13 mouse cellular contexts compared by ENCODE assay signal in the genomic region with DNA sequence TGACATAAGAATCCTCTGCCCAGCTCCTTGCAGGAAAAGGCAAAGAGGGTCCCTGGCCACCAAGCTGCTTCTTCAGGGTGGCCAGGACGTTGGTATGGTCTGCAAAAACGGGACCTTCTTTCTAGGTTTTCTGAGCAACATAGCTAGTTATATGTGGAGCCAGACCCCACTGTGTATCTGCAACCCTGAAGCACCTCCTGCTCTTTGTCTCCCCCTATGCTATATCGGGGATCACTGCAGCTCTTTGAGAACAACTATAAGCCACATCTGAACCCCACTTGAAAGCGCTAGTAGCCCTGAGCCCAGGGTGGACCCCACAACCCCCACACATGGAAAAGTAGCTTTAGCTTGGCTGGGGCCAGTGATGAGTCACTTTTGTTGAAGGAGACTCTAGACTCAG.
A peak's percentile ranks its signal among the peaks of the same experiment; 100 is the strongest.
DNase-seq lines count a peak whose midpoint lies in the region; ATAC-seq and TF ChIP-seq lines count a peak whose summit lies in the region.
"Had no signal": no experiment of that assay in that cellular context is flagged by ENCODE, and none has a peak within 500 bp of the region (broad histone marks: within the 10 kb centered on the region; RNA-seq: fewer than 3 reads in every experiment).

No protein-coding gene starts in this region.

- H3K4me1 ChIP-seq in liver, postnatal 0 days (ENCODE audit: insufficient read depth): no peaks in the 10 kb centered on the region
- no peaks in the 10 kb centered on the region for H3K4me1 ChIP-seq in liver, embryonic 12.5 days

- intact Hi-C loops in gastrocnemius, adult 2 months (cut with DNase I): no loop called here

- no peaks in the 10 kb centered on the region for H3K9me3 ChIP-seq in liver, postnatal 0 days (ENCODE audit: low read length)
- H3K9me3 ChIP-seq in liver, embryonic 12.5 days (replicated peaks): no peaks in the 10 kb centered on the region

- WGBS in liver, postnatal 0 days (ENCODE audit: insufficient replicate concordance): 42% methylated on average over 4 of the region's 4 CpGs
- WGBS in liver, embryonic 12.5 days (ENCODE audit: insufficient replicate concordance): 50% methylated on average over 4 of the region's 4 CpGs

- DNase-seq in gastrocnemius, adult 2 months: no peak
- DNase-seq in gastrocnemius, postnatal 25 days: no peak
- DNase-seq in liver, postnatal 0 days: no peak
- peak; percentile 65 for DNase-seq in ES-CJ7 (ENCODE audit: low read depth, low spot score)
- DNase-seq in right cerebral cortex, adult 2 months (ENCODE audit: low spot score in 2 of 2): no peak
- DNase-seq in kidney, adult 18-20 months: no peak
- DNase-seq: cerebellum, adult 9-10 months; heart, postnatal 36 days; retina, postnatal 1 day; thymus, postnatal 14 days had no signal

- H3K27me3 ChIP-seq in liver, postnatal 0 days (ENCODE audit: insufficient read depth, low read length): 0 out of 2 replicates have a peak, but pooled peaks cover 9% of the 10 kb centered on the region
- H3K27me3 ChIP-seq in liver, embryonic 12.5 days (replicated peaks): peaks cover 15% of the 10 kb centered on the region

- no peak for TF ChIP-seq EP300 in liver, postnatal 0 days (IDR thresholded peaks at IDR 0.05; ENCODE audit: low read depth)

- no peak overlapping the region for H3K4me2 ChIP-seq in liver, postnatal 0 days (ENCODE audit: low read depth, low read length)
- H3K4me2 ChIP-seq in liver, embryonic 12.5 days: no peak overlapping the region
- H3K4me2 ChIP-seq: liver, embryonic 11.5 days had no signal

- H3K27ac ChIP-seq in gastrocnemius, adult 2 months: no peak overlapping the region
- H3K27ac ChIP-seq in liver, postnatal 0 days (ENCODE audit: low read depth): no peak overlapping the region
- H3K27ac ChIP-seq in liver, embryonic 12.5 days: no peak overlapping the region

- no peak for ATAC-seq in liver, postnatal 0 days
- no peak for ATAC-seq in liver, embryonic 12.5 days
- ATAC-seq in granulocyte monocyte progenitor cell, adult 5-6 weeks (replicated peaks; ENCODE audit: poor library complexity, severe bottlenecking): peak; percentile 41; the same call in 1 of the 2 replicates

- no peak overlapping the region for H3K4me3 ChIP-seq in gastrocnemius, adult 2 months
- H3K4me3 ChIP-seq in liver, postnatal 0 days (ENCODE audit: low read depth, low read length): no peak overlapping the region
- H3K4me3 ChIP-seq in liver, embryonic 12.5 days: no peak overlapping the region

- H3K36me3 ChIP-seq in liver, postnatal 0 days (replicated peaks; ENCODE audit: insufficient read depth, low read length): no peaks in the 10 kb centered on the region
- no peaks in the 10 kb centered on the region for H3K36me3 ChIP-seq in liver, embryonic 12.5 days

- TF ChIP-seq CTCF in gastrocnemius, adult 2 months (IDR thresholded peaks at IDR 0.05): peak; percentile 19; the same call in 1 of the 2 replicates
- TF ChIP-seq CTCF in liver, postnatal 0 days (IDR thresholded peaks at IDR 0.05; ENCODE audit: low read depth): peak; percentile 36; the same call in 1 of the 2 replicates

- no peak overlapping the region for H3K9ac ChIP-seq in liver, postnatal 0 days (replicated peaks)
- no peak overlapping the region for H3K9ac ChIP-seq in liver, embryonic 12.5 days
